Mouse (Mus musculus): ENCODE results near the gene Arhgef25.
A peak's percentile ranks its signal among the peaks of the same experiment; 100 is the strongest.
"Not testable (repeated sequence)": the region's sequence is repeated elsewhere in the genome, so short reads cannot be mapped to it uniquely, and the experiment has no call there.

Gene Arhgef25

GRCm38 (mm10) chr10:127203106-127203505 lies 13.2 kb upstream of the Arhgef25 start:
- no peak for DNase-seq

DNA sequence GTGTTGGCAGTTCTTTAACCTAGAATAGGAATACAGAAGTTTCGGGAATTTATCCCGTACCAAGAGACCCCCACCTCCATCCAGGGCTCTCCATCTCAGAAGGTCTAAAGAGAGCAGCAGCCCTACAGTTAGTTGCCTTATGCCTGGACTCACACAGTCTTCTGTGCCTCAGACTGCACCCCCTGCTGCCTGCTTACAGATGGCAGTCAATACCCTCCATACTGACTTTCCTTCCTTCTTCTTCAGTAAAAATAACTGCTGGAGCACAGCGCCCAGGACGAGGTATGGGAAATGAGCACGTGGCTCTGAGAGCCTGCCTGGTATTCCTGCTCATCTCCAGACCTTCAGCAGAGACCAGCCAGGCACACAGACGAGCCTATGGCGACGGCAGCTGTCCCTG lies 10.4 kb upstream of the Arhgef25 start:
- no peak for DNase-seq

GRCm38 (mm10) chr10:127199474-127199873 lies 9.6 kb upstream of the Arhgef25 start:
- no peak for DNase-seq

- no peak for DNase-seq
These were observed 9.2 kb upstream of the Arhgef25 start for GRCm38 (mm10) chr10:127199068-127199467.

GRCm38 (mm10) chr10:127198492-127198891 lies 8.6 kb upstream of the Arhgef25 start:
- no peak for DNase-seq

DNA sequence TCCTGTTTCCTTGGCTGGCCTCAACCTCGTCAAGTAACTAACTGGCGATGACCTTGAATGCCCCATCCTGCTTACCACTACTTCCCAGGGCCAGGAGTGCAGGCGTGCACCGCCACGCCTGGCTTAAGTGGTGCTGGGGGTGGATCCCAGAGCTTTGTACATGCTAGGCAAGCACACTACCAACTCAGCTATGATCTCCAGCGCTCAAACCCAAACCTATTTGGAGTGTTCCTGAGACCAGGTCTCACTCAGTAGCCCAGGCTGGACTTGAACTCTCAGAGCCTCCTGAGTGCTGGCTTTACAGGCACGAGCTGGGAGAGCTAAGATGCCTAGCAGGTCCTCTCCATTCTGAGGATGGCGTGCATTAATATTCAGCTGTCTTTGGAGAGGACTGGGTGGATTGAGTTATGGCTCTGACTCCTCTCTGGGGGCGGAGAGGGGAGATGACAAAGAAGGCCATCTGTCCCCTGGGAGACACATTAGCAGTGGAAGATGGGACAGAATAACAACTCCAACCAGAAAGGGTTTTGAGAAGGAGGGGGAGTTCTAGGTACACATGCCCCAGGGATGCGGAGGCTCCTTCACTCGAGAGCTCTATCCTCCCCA lies 7.7 kb upstream of the Arhgef25 start:
- no peak for DNase-seq

DNA sequence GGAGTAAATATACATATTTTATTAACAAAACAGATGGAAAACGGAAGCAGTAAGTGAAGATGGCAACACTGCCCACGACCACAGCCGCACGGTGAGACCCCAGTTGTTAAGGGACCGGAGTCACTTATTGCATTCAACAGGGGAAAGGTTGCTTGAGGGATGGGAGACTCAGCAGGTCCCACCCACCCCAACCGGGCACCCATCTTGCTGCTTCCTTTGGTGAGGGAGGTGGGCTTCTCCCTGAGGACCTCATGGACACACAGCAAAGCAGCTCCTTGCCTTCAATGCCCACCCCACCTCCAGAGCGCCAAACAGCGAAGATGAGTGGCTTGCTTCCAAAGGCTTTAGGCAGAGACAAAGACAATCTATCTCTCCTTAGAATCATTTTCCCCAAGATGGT lies 7.2 kb upstream of the Arhgef25 start:
- DNase-seq = no peak

GRCm38 (mm10) chr10:127196392-127196791 lies 6.5 kb upstream of the Arhgef25 start:
- no peak for DNase-seq

GRCm38 (mm10) chr10:127195328-127196129 lies 5.6 kb upstream of the Arhgef25 start, which contains the start of gene Dtx3:
Dtx3 (minus strand) TSS chr10:127195728.
- peak; percentile 72 for DNase-seq

DNA sequence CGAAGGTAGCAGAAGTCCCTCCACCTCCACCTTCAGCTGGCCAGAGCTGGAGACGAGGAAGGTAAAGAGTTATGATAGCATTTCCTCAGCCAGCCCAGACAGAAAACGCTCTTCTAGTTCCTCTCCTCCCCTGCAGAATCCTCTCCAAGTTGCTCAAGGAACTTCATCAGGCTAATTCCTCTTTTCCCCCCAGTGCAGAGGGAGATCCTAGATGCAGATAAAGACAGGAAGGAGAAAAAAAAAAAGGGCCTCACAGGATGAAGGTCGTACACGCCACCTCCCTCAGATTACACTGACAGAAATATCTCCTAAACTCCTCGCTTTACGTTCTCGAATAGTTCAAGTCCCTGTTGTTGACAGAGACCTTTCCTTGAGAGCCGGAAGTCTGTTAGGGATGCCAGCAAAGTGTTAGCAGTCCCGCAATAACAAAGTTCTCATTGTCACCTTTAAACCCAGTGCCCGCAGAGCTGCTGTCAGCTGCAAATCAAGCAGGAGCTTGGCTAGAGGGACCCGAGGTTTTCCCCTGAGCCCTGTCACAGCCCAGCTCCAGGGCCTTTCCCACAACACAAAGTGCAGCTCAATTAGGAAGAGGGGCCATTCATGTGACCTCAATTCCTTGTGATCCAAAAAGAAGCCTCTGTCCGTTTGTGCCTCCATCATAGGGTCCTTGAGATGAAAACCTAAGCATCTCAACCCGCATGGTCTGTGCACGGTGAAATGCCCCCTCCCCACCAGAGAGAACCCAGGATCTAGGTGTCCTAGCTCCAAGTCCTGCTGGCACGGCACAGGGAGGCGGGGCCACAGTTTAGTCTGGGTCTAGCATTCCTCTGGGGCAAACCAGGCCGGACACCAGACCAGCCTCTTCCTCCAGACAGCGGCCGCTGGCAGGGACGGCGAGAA lies 4.8 kb upstream of the Arhgef25 start:
- DNase-seq = peak; percentile 56

DNA sequence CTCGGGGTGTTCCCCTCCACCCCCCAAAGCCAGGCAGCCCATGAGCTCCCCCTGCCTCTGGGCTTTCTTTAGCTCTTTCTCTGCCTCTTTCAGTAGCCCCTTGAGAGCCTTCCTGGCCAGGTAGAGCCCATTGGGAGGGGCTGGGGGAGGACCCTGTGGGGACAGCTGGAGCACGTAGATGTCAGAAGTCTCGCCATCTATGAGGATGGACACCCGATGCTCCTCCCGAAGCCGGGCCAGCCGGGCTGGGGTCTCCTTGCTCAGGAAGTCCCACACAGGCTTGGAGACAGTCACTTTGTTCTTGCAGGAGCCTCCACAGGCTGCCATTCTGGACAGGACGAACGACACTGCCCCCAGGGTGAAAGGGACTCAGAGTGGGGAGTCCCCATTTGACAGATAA lies 3.1 kb upstream of the Arhgef25 start:
- no peak for DNase-seq

GRCm38 (mm10) chr10:127192057-127192328 lies 2.1 kb upstream of the Arhgef25 start:
- DNase-seq = not testable (repeated sequence)

DNA sequence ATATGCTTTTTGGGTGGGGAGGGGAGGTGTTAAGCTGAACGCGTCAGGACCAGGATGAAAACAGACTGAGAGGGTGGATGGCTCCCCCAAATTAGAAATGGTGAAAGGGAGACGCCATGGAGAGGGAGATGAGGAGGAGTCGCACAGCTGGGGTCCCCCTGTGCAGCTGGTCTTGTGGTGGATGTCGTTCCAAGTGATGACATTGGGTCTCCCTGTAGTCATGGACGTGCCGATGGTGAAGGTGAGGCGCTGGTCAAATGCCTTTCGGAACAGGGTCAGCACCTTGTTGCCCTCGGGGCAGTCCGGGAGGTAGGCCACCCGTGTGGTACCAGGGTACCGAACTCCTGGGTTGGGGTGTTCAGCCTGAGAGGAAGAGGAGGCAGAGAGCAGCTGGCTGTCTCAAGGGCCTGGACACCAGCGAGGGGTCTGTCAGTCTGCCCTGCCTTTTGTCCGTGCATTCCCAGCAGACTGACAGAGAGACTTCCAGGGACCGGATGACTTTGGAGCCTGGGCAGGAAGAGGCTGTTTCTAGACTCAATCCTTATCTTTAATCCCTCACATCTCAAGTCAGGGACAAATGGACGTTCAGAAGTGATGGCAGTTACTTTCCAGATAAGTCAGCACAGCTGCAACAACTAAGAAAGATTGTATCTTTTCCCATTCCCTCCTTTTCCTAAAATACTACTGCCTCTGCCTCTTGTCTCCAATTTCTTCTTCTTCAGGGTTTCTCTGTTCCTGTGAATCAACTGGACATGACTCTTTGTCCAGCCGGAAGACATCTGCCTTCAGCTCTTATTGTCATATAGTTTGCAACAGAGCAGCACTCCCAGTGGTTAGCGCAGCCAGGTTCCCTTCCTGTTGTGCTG lies 1.5 kb upstream of the Arhgef25 start:
- DNase-seq = no peak

DNA sequence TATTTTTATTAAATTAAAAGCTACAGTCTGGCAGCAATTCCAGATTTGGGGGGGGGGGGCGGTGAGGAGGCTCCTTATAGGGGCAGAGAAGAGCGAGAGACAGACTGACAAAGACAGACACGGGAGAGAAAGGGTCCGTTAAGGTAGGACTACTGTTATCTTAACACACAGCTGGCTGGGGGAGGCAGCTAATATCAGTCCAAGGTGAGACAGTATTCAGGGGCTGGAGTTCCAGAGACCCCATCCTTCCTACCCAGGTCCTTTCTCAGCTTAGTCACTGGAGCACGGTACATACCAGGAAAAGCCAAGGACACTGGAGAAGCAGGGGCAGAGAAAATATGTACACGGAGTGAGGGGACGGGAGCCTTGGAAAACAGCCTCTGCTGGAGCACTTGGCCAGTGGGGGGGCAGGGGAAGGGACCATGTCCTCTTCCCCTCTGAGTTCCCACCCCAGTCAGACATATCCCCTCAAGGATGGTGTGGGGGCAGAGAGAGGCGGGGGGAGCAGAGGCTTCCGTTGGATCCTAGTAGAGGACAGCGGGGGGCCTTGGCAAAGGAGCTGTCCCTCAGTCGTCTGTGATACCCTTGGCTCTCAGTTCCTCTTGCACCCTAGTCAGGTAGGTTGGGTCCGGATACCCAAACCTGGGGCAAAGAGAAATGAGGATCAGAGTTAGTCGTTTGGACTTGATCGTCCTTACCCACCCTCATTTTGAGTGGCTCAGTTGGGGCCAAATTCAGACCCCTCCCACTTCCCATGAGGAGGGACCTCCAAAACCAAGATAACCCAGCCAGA lies 711 bp upstream of the Arhgef25 start:
- DNase-seq = no peak

DNA sequence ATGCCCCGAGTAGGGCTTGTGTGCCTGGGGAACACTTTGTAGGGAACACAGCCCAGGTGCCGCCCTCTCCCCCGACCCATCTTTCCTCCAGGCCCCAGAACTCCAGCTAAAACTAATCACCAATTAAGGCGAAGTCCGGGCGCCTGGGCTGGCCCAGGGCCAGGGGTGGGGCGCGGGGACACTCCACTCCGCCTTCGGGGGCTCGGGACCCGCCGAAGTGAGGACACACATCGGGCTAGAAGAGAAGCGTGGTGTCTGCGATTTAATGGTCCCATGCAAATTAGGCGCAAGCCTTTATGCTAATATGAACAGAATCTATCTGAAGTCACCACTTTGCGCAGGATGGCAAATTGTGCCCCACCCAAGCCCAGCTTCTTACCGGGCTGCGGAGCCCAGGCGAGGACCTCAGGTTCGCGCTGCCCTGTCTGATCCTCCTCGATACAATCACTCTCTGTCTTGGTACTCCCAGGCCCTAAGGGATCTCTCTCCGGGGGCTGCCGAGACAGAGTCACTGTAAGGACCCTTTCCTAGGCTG lies 700 bp downstream of the Arhgef25 start:
- no peak for DNase-seq

- DNase-seq = peak; percentile 46
These were observed 1.3 kb downstream of the Arhgef25 start for GRCm38 (mm10) chr10:127188465-127189115.

DNA sequence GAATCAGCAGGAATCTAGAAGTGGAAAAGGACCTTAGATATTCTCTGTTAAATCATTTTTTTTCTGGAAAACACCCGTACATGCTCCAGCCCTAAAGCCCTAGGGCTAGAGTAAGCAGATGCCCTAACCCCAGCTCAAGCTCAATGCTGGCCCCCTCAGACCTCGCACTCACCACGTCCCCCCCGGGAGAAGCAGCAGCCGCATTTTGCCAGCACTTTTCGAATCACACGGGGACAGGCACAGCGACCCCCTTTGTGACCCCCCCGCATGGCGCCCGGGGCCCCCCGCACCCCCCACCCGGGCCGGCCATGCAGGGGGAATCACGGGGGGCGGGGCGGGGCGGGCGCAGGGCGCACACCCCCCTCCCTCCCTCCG lies 1.8 kb downstream of the Arhgef25 start:
- DNase-seq = no peak

DNA sequence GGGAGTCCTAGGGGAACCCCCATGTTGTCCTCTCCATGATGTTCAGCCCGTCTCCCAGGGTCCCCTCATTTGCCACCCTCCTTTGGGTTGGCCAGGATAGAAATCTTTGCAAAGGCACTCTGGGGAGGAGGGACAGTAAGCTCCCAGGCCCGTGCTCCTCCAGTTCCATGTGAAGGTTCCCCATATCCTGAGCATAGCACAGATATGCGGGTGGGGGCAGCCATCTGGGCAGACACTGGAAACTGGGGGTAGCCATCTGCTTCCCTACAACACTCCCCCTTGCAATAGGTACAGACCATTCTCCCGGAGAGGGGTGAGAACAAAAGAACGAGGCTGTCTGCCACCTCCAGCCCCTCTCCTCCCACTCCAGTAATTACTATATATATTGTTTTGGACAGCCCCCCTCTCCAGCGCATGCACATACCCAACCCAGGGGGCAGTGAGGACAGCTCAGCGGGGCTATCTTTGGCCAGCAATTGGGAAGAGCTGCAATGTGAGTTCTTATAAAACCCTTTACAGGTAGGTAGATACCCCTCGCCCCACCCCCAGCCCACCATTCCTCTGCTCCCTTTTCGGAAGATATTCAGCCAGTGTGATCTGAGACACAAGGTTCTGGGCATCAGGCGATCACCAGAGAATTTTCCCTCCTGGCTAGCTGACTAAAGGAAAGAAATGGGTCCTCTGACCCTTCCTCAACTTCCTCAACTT lies 2.4 kb downstream of the Arhgef25 start:
- DNase-seq = no peak

- no peak for DNase-seq
These were observed 3.4 kb downstream of the Arhgef25 start for GRCm38 (mm10) chr10:127186451-127186850.

DNA sequence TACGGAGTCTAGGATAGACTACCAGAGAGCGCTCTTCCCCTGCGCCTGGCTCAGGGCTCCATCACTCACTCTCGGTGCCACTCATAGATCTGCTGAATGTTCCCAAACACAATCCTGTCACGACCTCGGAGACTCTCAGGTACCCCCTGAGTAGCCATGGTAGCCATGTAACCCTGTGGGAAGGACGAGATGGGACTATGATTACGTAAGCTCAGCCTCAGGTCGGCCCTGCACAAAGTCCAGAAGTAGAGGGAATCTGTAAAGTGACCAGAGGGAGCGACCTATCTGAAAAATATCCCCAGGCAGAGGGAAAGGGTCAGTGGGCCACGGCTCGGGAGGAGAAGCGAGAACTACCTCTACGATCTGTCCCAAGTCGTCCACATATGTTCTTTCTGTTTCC lies 4.4 kb downstream of the Arhgef25 start:
- no peak for DNase-seq

Measured in thymus, postnatal 4 days (tissue).